Mouse (Mus musculus) testis, postnatal 10 days (tissue): ENCODE measurements at regions not wholly inside any gene's neighbourhood (a gene's known extent, or its start where the extent isn't known, plus 50 kb on each side); places are given as distances from the start of the nearest gene placed in this dataset.

Source experiments
- DNase-seq: peaks from one replicate; pipeline ENCODE4 v3.0.0; 2021; ENCODE audit warnings: low spot score

DNA sequence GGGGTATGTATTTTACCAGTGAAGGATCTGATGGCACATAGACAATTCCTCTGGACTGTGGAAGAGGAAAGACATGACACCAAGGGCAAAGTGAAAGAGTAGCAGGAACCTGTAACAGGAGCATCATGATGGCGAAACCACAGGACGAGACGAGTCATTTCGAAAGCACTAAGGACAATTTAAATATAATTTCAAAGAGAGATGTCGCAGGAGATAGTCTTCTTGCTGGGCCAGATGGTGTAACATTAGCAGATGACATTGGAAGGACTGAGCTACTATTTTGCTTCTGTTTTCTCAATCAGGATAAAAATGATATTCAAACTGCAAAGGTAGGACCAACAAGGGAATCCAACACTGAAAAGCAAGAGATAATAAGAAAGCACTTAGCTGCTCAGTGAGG lies 1009.7 kb upstream of the Adgrl4 start:
- DNase-seq = no peak

DNA sequence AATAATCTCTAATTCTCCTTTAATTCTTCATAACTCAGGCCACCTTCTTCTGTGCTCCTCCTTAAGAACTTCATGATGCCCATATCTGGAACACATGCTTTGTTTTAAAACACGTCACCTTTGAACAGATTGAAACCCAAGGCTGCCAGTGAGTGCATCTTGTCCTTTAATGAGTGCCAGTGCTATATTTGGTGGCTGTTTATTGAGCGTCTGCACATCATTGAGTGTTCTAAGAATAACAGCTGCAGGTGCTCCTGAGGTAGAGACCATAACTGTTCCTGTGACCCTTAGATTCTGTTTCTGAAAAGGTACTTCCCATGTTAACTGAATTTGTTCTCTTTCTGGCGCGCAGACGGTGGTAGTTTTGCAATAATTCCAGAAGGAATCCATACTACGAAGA lies 1006.4 kb upstream of the Adgrl4 start:
- no peak for DNase-seq

DNA sequence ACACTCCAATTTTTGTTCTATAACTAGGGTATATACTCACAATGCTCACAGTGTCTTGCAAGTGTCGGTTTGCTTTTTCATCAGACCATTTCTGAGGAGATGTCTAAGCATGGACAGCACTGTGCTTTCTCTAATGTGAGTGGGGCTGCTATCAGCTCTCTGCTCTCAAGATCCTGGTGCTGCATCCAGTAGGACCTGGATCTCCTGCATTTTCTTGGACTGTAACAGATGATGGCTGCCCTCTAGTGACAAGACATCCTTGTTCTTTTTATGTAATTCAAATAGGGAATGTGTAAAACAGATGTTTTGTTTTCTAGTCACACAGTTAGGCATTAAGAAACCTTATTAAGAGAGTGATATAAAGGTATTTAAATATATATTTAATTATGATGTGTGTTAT lies 1002.5 kb upstream of the Adgrl4 start:
- DNase-seq = no peak

DNA sequence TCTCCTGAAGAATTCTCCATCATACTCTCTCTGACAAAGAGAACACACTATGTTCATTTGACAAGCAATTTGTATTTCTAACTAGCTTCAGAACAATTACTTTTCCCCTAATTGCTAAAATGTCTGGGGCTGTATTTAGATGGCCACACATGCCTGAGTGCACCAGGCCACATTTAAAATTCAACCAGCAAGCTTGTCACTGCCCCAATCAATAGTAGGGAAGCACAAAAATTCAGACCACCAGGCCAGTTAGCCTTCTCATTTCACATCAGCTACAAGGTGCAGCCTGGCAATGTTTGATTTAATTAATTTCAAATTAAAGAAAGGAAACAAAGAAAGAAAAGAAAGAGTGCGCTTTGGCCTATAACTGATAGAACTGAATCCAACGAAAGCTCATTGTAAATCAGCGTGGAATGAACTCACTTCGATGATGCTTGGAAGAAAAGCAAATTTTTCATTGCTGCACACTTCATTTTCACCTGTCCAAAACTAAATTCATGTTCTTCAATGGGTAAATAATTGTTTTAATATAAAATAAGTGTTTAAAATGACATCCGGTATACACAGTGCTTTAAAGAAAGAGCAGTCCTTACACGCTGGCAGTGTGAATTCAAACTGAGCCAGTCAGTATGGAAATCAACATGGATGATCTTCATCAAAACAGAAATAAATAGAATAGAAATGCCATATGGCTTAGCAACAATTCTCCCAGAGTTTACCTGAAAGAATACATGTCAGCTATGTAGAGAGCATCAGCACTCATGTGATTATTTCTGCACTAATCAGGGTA lies 1001.7 kb upstream of the Adgrl4 start:
- DNase-seq = no peak
